Mouse (Mus musculus) frontal cortex, adult (tissue): ENCODE measurements around the gene Cpox.
A peak's percentile ranks its signal among the peaks of the same experiment; 100 is the strongest.

ENCODE experiments used
- ATAC-seq: cut with Nextera tagmentation; 2 replicates; pipeline ENCODE4 v1.9.2; 2017; ENCODE audit warnings: mild to moderate bottlenecking, moderate library complexity, mixed read lengths; ENCODE audit not compliant: low TSS enrichment

Gene Cpox

GRCm38 (mm10) chr16:58700816-58701424, 30.8 kb downstream of the Cpox start:
- ATAC-seq: no peak

GRCm38 (mm10) chr16:58701779-58702178, 31.7 kb downstream of the Cpox start:
- peak; percentile 17 for ATAC-seq

- ATAC-seq: no peak
Observed at GRCm38 (mm10) chr16:58702329-58702932, 32.3 kb downstream of the Cpox start.

- peak; percentile 59 for ATAC-seq
Observed at GRCm38 (mm10) chr16:58703382-58704124, 33.5 kb downstream of the Cpox start.

- no peak for ATAC-seq
Observed at GRCm38 (mm10) chr16:58704999-58705398, 34.9 kb downstream of the Cpox start.

DNA sequence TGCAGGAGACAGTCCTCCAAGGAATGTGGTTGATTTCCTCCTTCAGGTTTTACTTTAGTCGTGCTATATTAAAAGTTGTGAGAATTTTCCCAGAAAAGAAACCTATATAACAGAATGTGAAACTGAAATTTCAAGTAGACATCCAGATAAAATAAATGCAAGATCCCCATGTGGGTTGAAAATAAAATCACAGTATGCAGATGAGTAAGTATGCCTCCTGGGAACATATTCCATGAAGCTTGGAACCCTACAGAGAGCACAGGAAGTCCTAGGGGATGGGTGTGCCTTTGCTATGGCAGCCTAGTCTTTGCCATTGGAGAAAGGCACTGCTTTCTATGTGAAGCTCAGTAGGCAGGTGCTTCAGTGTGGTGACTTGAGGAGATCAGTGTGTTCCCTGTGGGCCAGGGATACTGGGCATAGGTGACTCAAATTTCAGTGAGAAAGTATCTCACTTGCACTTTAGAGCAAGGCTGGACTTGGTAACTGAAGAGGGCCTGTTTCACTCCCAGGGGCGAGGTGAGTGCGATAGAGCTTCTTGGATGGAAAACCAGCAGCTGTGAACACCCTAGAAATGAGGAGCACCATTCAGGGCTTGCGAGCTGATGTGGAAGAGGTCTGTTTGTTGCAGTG, 37.3 kb downstream of the Cpox start:
- ATAC-seq: peak; percentile 91

DNA sequence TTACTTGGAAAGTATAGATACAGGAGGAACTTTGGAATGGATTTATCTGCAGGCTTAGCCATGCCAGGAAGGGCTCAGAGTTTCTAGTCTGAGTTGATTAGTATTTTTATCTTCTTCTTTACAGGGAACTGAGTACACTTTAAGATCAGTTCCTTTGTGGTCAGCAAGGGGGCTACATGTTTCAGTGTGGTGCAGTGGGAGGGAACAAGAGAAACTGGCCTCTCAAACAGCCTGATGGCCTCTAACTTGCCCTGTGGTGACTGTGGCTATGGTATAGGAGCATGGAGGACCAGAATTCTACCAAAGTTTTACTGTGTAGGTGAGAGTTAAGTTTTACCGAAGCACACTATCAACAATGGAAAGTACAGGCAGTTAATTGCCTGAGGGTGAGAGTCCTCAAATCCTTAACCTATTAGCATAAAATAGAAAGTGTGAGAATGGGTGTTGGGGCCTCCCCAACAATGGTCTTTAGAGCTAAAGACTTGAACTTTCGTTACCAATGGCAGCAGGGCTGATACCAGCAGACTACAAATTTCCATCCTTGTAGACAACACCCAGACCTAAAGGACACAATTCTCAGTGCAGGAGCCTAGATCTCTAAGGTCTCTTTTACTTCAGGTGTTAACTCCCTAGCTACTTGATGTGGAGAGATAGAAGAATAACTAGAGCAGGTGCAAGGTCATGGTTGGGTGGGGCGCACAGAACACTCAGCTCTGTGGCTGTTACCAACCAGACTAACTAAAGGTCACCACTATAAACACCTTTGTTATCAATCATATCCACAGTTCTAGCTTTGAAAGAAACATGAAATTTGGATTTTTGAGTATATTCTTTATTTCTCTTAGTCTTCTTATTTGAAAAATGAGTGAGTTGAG, 38.7 kb downstream of the Cpox start:
- no peak for ATAC-seq

DNA sequence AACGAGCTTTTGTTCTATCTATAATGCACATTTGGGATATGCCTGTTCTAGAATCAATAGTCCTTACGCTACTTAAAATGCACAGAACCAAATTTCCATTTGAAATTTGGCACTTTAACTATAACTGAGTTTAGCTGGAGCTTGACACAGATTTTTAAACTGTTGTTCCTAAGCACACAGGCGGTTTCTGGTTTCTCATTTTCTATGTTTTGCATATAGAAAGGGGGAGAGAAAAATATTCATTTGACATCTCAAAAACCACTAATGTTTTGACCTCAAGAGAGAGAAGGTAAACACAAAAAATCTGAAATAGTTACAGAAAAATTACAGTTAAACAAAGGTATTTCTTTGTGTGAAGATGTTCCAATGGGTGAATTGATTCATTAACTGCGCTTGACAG, 39.4 kb downstream of the Cpox start:
- no peak for ATAC-seq

GRCm38 (mm10) chr16:58712221-58712620, 42.1 kb downstream of the Cpox start:
- peak; percentile 41 for ATAC-seq

- ATAC-seq: no peak
Observed at GRCm38 (mm10) chr16:58713128-58713527, 43.0 kb downstream of the Cpox start.

- ATAC-seq: peak; percentile 72
Observed at GRCm38 (mm10) chr16:58715018-58715417, 44.9 kb downstream of the Cpox start.

DNA sequence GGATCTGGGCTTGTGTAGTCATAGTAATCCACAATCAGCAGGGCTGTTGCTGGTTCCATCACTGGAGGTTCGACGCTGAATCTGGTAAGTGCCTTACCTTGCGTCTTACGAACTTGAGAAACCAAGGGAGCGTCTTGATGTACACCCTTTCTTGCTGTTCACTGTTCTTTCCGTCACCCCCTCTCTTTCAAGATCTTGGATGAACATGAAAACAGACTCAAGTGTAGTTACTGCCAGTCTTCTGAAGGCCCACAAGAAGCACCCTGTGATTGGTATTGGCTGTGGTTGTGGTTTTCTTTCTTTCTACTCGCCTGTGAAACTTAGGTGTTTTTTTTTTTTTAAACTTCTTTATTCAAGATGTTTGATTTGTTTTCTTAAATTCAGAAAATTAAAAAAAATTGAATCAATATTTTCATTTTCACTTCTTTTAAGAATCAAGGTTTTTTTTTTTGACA, 48.6 kb downstream of the Cpox start, which contains the start of gene Gpr15:
Gpr15 (minus strand) TSS at position 405 of the 455 bp plus-strand sequence.
- no peak for ATAC-seq

- ATAC-seq: no peak
Observed at GRCm38 (mm10) chr16:58722292-58722691, 52.2 kb downstream of the Cpox start.

GRCm38 (mm10) chr16:58726680-58727476, 56.8 kb downstream of the Cpox start:
- no peak for ATAC-seq

DNA sequence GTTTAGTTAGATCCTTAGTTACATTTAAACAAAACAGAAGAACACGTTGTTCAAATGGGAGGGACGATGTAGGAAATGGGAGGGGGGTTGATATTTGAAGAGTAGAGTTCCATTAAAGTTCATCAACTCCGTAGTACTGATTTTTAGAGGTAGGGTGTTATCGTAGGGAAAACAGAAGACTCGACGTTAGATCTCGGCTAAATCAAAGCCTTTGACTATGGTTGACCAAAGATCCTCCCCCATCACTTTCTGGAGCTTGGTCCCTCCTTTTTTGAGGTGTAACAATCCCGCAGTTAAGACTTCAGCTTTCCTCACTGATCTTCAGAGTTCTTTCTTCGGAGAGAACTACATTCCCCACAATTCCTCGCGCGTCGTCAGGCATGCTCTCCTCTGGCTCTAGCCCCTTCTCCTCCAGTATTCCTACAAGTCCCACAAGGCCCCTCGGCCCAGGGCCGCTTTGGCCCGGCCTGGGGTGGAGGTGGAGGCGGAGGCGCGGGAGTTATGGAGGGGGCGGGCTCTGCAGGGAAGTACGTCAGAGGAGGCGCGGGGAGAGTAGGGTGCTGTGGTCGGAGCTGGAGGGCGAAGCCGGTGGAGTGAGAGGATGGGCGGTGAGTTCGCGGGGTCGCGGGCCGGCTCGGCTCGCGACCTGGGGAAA, 57.5 kb downstream of the Cpox start, which contains the start of gene Cldnd1:
Cldnd1 (plus strand) TSS at position 434 of the 655 bp plus-strand sequence.
- peak; percentile 98 for ATAC-seq

DNA sequence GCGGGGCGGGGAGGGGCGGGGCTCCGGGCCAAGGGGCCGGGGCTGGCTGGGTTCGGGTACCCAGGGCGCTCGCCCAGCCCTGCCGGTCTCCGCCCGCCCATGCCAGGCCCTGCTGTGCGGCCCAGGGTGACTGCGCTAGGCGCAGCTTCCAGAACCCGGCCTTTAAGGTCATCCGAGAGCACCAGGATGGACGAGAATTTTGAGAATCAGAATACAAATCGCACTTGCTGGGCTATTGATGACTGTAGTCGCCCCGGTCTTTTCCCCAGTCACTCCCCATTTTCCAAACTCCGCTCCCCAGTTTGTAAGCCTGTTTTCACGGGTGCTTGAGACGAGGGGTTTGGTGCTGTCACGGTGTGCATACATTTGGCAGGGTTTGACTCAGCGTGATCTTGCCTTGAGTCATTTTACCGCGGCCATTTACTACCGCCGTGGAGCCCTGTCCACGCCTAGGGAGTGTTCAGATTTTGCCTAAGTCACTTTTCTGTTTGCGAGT, 58.1 kb downstream of the Cpox start:
- ATAC-seq: peak; percentile 66

DNA sequence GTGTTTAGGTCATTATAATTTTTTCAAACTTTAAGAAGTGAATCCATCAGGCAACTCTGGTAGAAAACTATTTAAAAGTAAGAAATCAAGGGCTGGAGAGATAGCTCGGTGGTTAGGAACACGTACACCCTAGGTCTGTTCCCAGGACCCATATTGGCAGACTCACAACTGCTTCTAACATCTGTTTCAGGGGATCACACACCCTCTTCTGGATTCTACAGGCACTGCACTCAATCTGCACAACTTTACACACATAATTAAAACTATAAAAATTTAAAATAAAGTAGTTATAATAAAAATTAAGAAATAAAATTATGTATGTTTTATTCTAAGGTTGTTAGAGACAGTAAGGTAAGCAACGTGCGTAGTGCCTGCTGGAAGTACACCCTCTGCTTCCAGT, 68.1 kb downstream of the Cpox start:
- ATAC-seq: no peak

- no peak for ATAC-seq
Observed at GRCm38 (mm10) chr16:58738800-58739199, 68.7 kb downstream of the Cpox start.

DNA sequence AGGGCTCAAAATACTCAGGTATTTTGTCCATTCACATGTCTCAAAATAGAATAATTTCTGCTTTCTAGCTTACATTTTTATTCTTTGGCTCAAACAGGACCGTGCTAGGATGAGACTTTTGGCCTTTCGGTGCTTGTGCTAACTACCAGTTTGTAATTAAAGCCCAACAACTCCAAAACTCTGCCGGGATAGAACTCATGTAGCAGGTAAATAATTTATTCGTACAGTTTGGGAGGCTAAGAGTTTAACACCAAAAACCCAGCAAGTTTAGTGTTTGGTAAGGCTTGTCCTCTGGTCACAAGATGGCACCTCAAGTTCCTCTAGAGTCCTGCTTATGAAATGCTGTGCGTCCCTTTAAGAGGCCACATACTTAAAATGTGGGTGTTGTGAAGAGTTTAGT, 70.7 kb downstream of the Cpox start:
- ATAC-seq: no peak

- ATAC-seq: no peak
Observed at GRCm38 (mm10) chr16:58746715-58747114, 76.6 kb downstream of the Cpox start.
